Mouse (Mus musculus) CH12.LX (cell line): ENCODE measurements around the gene Retreg2. TPM values are rescaled to one million over a fixed set of nuclear protein-coding genes. Genes with fewer than 3 reads are reported as not detected.

Experiments used
- DNase-seq: peaks from one replicate; pipeline ENCODE4 v3.0.0-alpha.2; 2013; ENCODE audit errors: extremely low read depth
- H3K27ac ChIP-seq: 2 replicates; pipeline ENCODE4 v1.5.1; 2012; ENCODE audit warnings: low read depth, mild to moderate bottlenecking, control low read depth, moderate library complexity; ENCODE audit not compliant: insufficient read depth
- H3K27me3 ChIP-seq: replicated peaks from 2 replicates; pipeline ENCODE3; 2012; ENCODE audit warnings: inconsistent platforms
- H3K36me3 ChIP-seq, 2 experiments: replicated peaks in 1 of 2; 2 replicates each; pipeline versions ENCODE3 to v1.6.1; 2012; ENCODE audit warnings: inconsistent platforms in 1 of 2, low read length in 1 of 2, mild to moderate bottlenecking in 1 of 2, mixed read lengths in 1 of 2, moderate library complexity in 1 of 2; ENCODE audit not compliant: control insufficient read depth in 1 of 2, insufficient read depth in 1 of 2
- H3K4me1 ChIP-seq, 2 experiments: 2 replicates each; pipeline ENCODE4 v1.6.1; 2012; ENCODE audit warnings: inconsistent platforms in 1 of 2, moderate library complexity in 1 of 2; ENCODE audit not compliant: insufficient read depth in 2 of 2, control insufficient read depth in 1 of 2
- H3K4me2 ChIP-seq: 2 replicates; pipeline ENCODE4 v1.6.1; 2012; ENCODE audit warnings: low read depth, mild to moderate bottlenecking, control low read depth; ENCODE audit not compliant: poor library complexity, insufficient read depth, severe bottlenecking
- H3K4me3 ChIP-seq, 3 experiments: fragments of 150-350 bp in 1 of 3; sonication (generic) in 1 of 3; replicated peaks in 1 of 3; 2 replicates each; pipeline versions ENCODE3 to v1.5.1; 2011 to 2012; ENCODE audit warnings: low read depth in 2 of 3, low read length in 2 of 3, mild to moderate bottlenecking in 2 of 3, moderate library complexity in 2 of 3, control low read depth in 1 of 3, improper control_type of control experiment in 1 of 3, inconsistent platforms in 1 of 3, mixed read lengths in 1 of 3; ENCODE audit not compliant: poor library complexity in 1 of 3
- H3K79me2 ChIP-seq: replicated peaks from 2 replicates; pipeline ENCODE4 v1.6.1; 2012; ENCODE audit warnings: mild to moderate bottlenecking, moderate library complexity; ENCODE audit not compliant: control insufficient read depth, poor library complexity, insufficient read depth, severe bottlenecking; ENCODE audit errors: extremely low read depth
- H3K9ac ChIP-seq: 2 replicates; pipeline ENCODE4 v1.6.1; 2012; ENCODE audit warnings: low read depth, mild to moderate bottlenecking, control low read depth, moderate library complexity; ENCODE audit not compliant: insufficient read depth
- H3K9me3 ChIP-seq: replicated peaks from 2 replicates; pipeline ENCODE3; 2012; ENCODE audit warnings: low read length, inconsistent platforms, mixed read lengths
- BHLHE40 ChIP-seq: IDR thresholded peaks from 2 replicates; pipeline ENCODE4 v1.6.1; 2011; ENCODE audit warnings: mild to moderate bottlenecking, low read depth, low read length, improper control_type of control experiment
- CHD1 ChIP-seq: IDR thresholded peaks from 2 replicates; pipeline ENCODE4 v1.6.1; 2012; ENCODE audit warnings: low read depth, low read length, improper control_type of control experiment, inconsistent platforms
- CHD2 ChIP-seq: IDR thresholded peaks from 2 replicates; pipeline ENCODE4 v1.6.1; 2011; ENCODE audit warnings: low read length, improper control_type of control experiment
- CTCF ChIP-seq, 2 experiments: IDR thresholded peaks in 1 of 2; conservative IDR thresholded peaks in 1 of 2; 2 replicates each; pipeline ENCODE4 v1.5.1; 2011 to 2012; ENCODE audit warnings: low read depth in 2 of 2, low read length in 2 of 2, improper control_type of control experiment in 1 of 2, inconsistent platforms in 1 of 2, mild to moderate bottlenecking in 1 of 2, moderate library complexity in 1 of 2
- E2F4 ChIP-seq: IDR thresholded peaks from 2 replicates; pipeline ENCODE4 v1.6.1; 2011; ENCODE audit warnings: low read depth, low read length, improper control_type of control experiment; ENCODE audit not compliant: insufficient replicate concordance
- EP300 ChIP-seq: IDR thresholded peaks from 2 replicates; pipeline ENCODE4 v1.6.1; 2011; ENCODE audit warnings: low read length, improper control_type of control experiment
- ETS1 ChIP-seq: conservative IDR thresholded peaks from 2 replicates; pipeline ENCODE4 v1.6.1; 2012; ENCODE audit warnings: low read depth, mild to moderate bottlenecking, inconsistent platforms, low read length, improper control_type of control experiment, moderate library complexity
- JUN ChIP-seq: IDR thresholded peaks from 2 replicates; pipeline ENCODE4 v1.6.1; 2011; ENCODE audit warnings: low read depth, mild to moderate bottlenecking, low read length, improper control_type of control experiment, moderate library complexity; ENCODE audit not compliant: insufficient read depth
- JUND ChIP-seq: conservative IDR thresholded peaks from 2 replicates; pipeline ENCODE4 v1.6.1; 2011; ENCODE audit warnings: low read depth, low read length, improper control_type of control experiment
- KAT2A ChIP-seq: IDR thresholded peaks from 2 replicates; pipeline ENCODE4 v1.6.1; 2012; ENCODE audit warnings: low read length, improper control_type of control experiment, inconsistent platforms; ENCODE audit not compliant: insufficient replicate concordance
- MAFK ChIP-seq: IDR thresholded peaks from 2 replicates; pipeline ENCODE4 v1.6.1; 2011; ENCODE audit warnings: low read length, improper control_type of control experiment; ENCODE audit not compliant: insufficient replicate concordance
- MAZ ChIP-seq: IDR thresholded peaks from 2 replicates; pipeline ENCODE4 v1.6.1; 2012; ENCODE audit warnings: low read depth, mild to moderate bottlenecking, inconsistent platforms, low read length, improper control_type of control experiment, moderate library complexity
- MEF2A ChIP-seq: IDR thresholded peaks from 2 replicates; pipeline ENCODE4 v1.6.1; 2014; ENCODE audit warnings: low read depth, mild to moderate bottlenecking, inconsistent platforms, low read length, improper control_type of control experiment, borderline replicate concordance
- MXI1 ChIP-seq: IDR thresholded peaks from 2 replicates; pipeline ENCODE4 v1.6.1; 2011; ENCODE audit warnings: mild to moderate bottlenecking, low read depth, low read length, improper control_type of control experiment
- PAX5 ChIP-seq: IDR thresholded peaks from 2 replicates; pipeline ENCODE4 v1.6.1; 2012; ENCODE audit warnings: low read length, inconsistent platforms, mixed read lengths
- POLR2AphosphoS2 ChIP-seq: IDR thresholded peaks from 2 replicates; pipeline ENCODE4 v1.6.1; 2011; ENCODE audit warnings: low read depth, low read length, improper control_type of control experiment
- RAD21 ChIP-seq: IDR thresholded peaks from 2 replicates; pipeline ENCODE4 v1.6.1; 2011; ENCODE audit warnings: low read depth, mild to moderate bottlenecking, low read length, improper control_type of control experiment, moderate library complexity
- RCOR1 ChIP-seq: conservative IDR thresholded peaks from 2 replicates; pipeline ENCODE4 v1.6.1; 2012; ENCODE audit warnings: low read depth, mild to moderate bottlenecking, inconsistent platforms, low read length, improper control_type of control experiment
- SMC3 ChIP-seq: IDR thresholded peaks from 2 replicates; pipeline ENCODE4 v1.6.1; 2011; ENCODE audit warnings: low read depth, low read length, improper control_type of control experiment
- TBP ChIP-seq: conservative IDR thresholded peaks from 2 replicates; pipeline ENCODE4 v1.6.1; 2011; ENCODE audit warnings: low read depth, low read length, improper control_type of control experiment
- TCF12 ChIP-seq: IDR thresholded peaks from 2 replicates; pipeline ENCODE4 v1.6.1; 2014; ENCODE audit warnings: low read depth, mild to moderate bottlenecking, inconsistent platforms, low read length, improper control_type of control experiment
- UBTF ChIP-seq: IDR thresholded peaks from 2 replicates; pipeline ENCODE4 v1.6.1; 2012; ENCODE audit warnings: low read depth, mild to moderate bottlenecking, inconsistent platforms, low read length, improper control_type of control experiment, moderate library complexity
- USF1 ChIP-seq: IDR thresholded peaks from 2 replicates; pipeline ENCODE4 v1.6.1; 2014; ENCODE audit warnings: low read depth, mild to moderate bottlenecking, inconsistent platforms, low read length, improper control_type of control experiment
- USF2 ChIP-seq: conservative IDR thresholded peaks from 2 replicates; pipeline ENCODE4 v1.6.1; 2011; ENCODE audit warnings: low read depth, low read length, improper control_type of control experiment
- ZC3H11A ChIP-seq: IDR thresholded peaks from 2 replicates; pipeline ENCODE4 v1.6.1; 2012; ENCODE audit warnings: low read depth, mild to moderate bottlenecking, inconsistent platforms, low read length, improper control_type of control experiment
- ZKSCAN1 ChIP-seq: IDR thresholded peaks from 2 replicates; pipeline ENCODE4 v1.6.1; 2012; ENCODE audit warnings: low read depth, inconsistent platforms, low read length, improper control_type of control experiment, borderline replicate concordance
- ZMIZ1 ChIP-seq: IDR thresholded peaks from 2 replicates; pipeline ENCODE4 v1.6.1; 2012; ENCODE audit warnings: low read depth, mild to moderate bottlenecking, inconsistent platforms, low read length, improper control_type of control experiment
- ZNF384 ChIP-seq: IDR thresholded peaks from 2 replicates; pipeline ENCODE4 v1.6.1; 2012; ENCODE audit warnings: low read depth, low read length, improper control_type of control experiment, inconsistent platforms
- dilution Hi-C: fragments of 300-500 bp; cut with MboI; formaldehyde crosslinking; loops from 2 replicates; pipeline ENCODE4 v1.14.3; 2020; ENCODE audit warnings: low sequenced_read_pairs; ENCODE audit not compliant: extremely low pct_unique_long_range_greater_than_20kb, extremely low pct_ligation_motif_present
- in situ Hi-C: fragments of 300-500 bp; cut with MboI; formaldehyde crosslinking; loops from 3 replicates; pipeline ENCODE4 v1.14.3; 2019; ENCODE audit warnings: low sequenced_read_pairs, low pct_ligation_motif_present, low pct_unique_long_range_greater_than_20kb, mixed read lengths
- polyA plus RNA-seq: library from polyadenylated mRNA; unstranded; fragments of >175 nt; gene quantifications from 2 replicates; pipeline ENCODE4 v1.2.1, GENCODE M21; 2012; ENCODE audit warnings: low read depth; ENCODE audit not compliant: insufficient read length
- total RNA-seq, 2 experiments: library from RNA; depleted of rRNA; stranded (reverse); fragments of 300-350 nt in 1 of 2; fragments of >200 nt in 1 of 2; gene quantifications; 2 replicates each; pipeline ENCODE4 v1.2.3; 2012 to 2014

The Retreg2 gene
- total and polyA plus RNA-seq, 3 experiments, result 14.6 to 27.9 (median 26.5) TPM

DNA sequence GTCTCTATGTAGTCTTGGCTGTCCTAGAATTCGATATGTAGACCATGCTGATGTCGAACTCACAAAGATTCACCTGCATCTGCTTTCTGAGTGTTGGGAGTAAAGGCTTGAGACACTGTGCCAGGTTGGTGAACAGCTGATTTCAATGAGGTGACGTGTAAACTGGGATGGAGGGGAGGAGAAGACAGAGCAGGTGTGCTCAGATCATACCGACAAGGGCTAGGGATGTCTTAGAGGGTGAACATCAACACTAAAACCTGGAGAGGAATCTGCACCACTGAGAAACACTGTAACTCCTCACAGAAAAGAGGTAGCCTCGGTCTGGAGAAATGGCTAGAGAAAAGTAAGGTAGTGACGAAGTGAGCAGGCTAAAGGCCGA is 25.5 kb downstream of the Retreg2 start:
- peaks cover 6 to 25% of the 10 kb centered on the region in 2 experiments for H3K4me1 ChIP-seq
- DNase-seq, result no peak
- H3K9me3 ChIP-seq, result no peaks in the 10 kb centered on the region
- peak overlapping the region; percentile 38; the same call in 1 of the 2 replicates for H3K27ac ChIP-seq
- H3K79me2 ChIP-seq, result no peaks in the 10 kb centered on the region
- H3K27me3 ChIP-seq, result no peaks in the 10 kb centered on the region
- TF ChIP-seq CHD1 (no peak), POLR2AphosphoS2 (no peak), BHLHE40 (no peak)
- in situ Hi-C loops (no loop called here), dilution Hi-C loops (no loop called here)
- H3K4me3 ChIP-seq, result peak overlapping the region; percentile 41 to 67 (median 51)
- peak overlapping the region; percentile 76 for H3K4me2 ChIP-seq
- H3K9ac ChIP-seq, result peak overlapping the region; percentile 71
- peaks cover 32 to 36% of the 10 kb centered on the region in 2 experiments for H3K36me3 ChIP-seq

DNA sequence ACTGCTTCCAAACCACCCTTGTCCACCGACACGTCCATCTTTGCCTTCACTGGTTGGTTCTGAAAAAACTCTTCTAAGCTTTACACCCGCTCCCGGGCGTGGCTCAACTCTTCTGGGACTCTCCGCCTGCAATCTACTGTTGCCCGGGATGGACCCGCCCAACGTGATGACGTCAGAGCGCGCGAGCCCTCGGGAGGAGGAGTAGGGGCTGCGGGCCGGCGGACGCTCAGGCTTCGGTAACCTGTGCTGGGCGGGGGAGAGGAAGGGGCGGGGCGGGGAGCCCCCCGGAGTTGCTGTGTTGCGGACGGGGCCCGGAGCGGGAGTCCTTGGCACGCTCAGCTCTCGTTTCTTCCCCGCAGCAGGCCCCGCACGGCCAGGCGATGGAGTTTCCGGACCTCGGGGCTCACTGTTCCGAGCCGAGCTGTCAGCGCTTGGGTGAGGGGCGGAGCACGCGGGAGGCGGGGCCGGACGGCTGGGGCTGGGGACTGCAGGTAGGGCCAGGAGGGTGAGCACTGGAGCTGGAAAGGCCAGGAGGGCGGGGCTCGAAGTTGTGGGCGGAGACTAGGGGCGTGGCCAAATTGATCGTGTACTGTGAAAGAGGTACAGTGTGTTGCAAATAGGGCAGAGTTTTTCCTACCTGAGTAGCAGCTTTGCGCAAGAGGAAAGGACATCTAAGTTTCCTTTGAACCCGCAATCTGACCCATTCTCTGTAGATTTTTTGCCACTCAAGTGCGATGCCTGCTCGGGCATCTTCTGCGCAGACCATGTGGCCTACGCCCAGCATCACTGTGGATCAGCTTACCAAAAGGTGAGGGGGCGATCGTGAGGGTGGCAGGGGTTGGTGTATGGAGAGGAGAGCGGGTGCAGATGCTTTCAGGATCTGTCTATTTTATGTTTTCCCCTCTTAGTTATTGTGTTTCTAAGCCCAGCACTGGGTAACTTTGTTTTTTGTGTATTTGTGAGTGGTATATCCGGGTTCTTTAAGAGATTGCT is 26.2 kb downstream of the Retreg2 start, which contains the start of gene Zfand2b:
Gene Zfand2b (plus strand): TSS at position 175 of the 993 bp plus-strand sequence.
- peak within 1 kb of the TSS; percentile 77 for H3K4me2 ChIP-seq
- peak; percentile 94 for DNase-seq
- peaks cover 6 to 25% of the 10 kb centered on the region in 2 experiments for H3K4me1 ChIP-seq
- dilution Hi-C loops, result no loop called here
- no peaks in the 10 kb centered on the region for H3K9me3 ChIP-seq
- peak within 1 kb of the TSS; percentile 67; the same call in 1 of the 2 replicates for H3K27ac ChIP-seq
- H3K4me3 ChIP-seq, result peak within 1 kb of the TSS; percentile 55 to 67 (median 66)
- H3K9ac ChIP-seq, result peak within 1 kb of the TSS; percentile 71
- no peaks in the 10 kb centered on the region for H3K79me2 ChIP-seq
- H3K27me3 ChIP-seq, result no peaks in the 10 kb centered on the region
- H3K36me3 ChIP-seq, result peaks cover 39 to 43% of the 10 kb centered on the region in 2 experiments
- in situ Hi-C loops, result no loop called here
- TF ChIP-seq CTCF (conservative IDR thresholded peaks at IDR 0.05 in 1 of 2, IDR thresholded peaks at IDR 0.05 in 1 of 2; ENCODE audit: low read depth in 2 of 2, low read length in 2 of 2) (peak in 1 of 2 experiments; percentile 4; a peak in 1 of 4 replicates), SMC3 (no peak), MXI1 (peak; percentile 60; the same call in 1 of the 2 replicates), USF1 (no peak), RCOR1 (0 out of 2 replicates have a peak, but pooled peaks have one; percentile 44), USF2 (no peak), POLR2AphosphoS2 (peak; percentile 71; the same call in 1 of the 2 replicates), CHD1 (no peak), ZMIZ1 (peak; percentile 88), EP300 (no peak), ZKSCAN1 (no peak), MAFK (no peak), UBTF (no peak; the same call in 1 of the 2 replicates), BHLHE40 (peak; percentile 78), KAT2A (peak; percentile 60; the same call in 1 of the 2 replicates), PAX5 (no peak), MEF2A (peak; percentile 69), JUN (0 out of 2 replicates have a peak, but pooled peaks have one; percentile 3), E2F4 (0 out of 2 replicates have a peak, but pooled peaks have one; percentile 60), ZNF384 (peak; percentile 50; the same call in 1 of the 2 replicates), JUND (no peak), TBP (0 out of 2 replicates have a peak, but pooled peaks have one; percentile 63), ETS1 (no peak; the same call in 1 of the 2 replicates), CHD2 (peak; percentile 16; the same call in 1 of the 2 replicates), TCF12 (peak; percentile 89), MAZ (peak; percentile 94), ZC3H11A (no peak), RAD21 (no peak; the same call in 1 of the 2 replicates)
